Mouse (Mus musculus) MEL (cell line): ENCODE measurements around the gene Mnd1. TPM values are rescaled to one million over a fixed set of nuclear protein-coding genes. Genes with fewer than 3 reads are reported as not detected.

Experiments
- DNase-seq: peaks from one replicate; pipeline ENCODE4 v3.0.0; 2011; ENCODE audit warnings: low read depth, low spot score
- H3K27ac ChIP-seq: 2 replicates; pipeline ENCODE4 v1.5.1; 2012; ENCODE audit warnings: low read depth, mild to moderate bottlenecking, control low read depth, low read length, moderate library complexity; ENCODE audit not compliant: control insufficient read depth
- H3K27me3 ChIP-seq, 2 experiments: fragments of 150-350 bp in 1 of 2; sonication (generic) in 1 of 2; 2 replicates each; pipeline ENCODE4 v1.6.1; 2012; ENCODE audit warnings: low read length in 2 of 2, mild to moderate bottlenecking in 2 of 2, improper control_type of control experiment in 1 of 2, moderate library complexity in 1 of 2; ENCODE audit not compliant: insufficient read depth in 2 of 2, control insufficient read depth in 1 of 2
- H3K36me3 ChIP-seq, 2 experiments: 2 replicates each; pipeline ENCODE4 v1.6.1; 2012 to 2014; ENCODE audit warnings: low read length in 2 of 2, improper control_type of control experiment in 1 of 2, inconsistent platforms in 1 of 2, mild to moderate bottlenecking in 1 of 2; ENCODE audit not compliant: insufficient read depth in 2 of 2, control insufficient read depth in 1 of 2
- H3K4me1 ChIP-seq, 2 experiments: fragments of 150-350 bp in 1 of 2; sonication (generic) in 1 of 2; 2 replicates each; pipeline ENCODE4 v1.6.1; 2012; ENCODE audit warnings: low read length in 2 of 2, improper control_type of control experiment in 1 of 2, mild to moderate bottlenecking in 1 of 2; ENCODE audit not compliant: insufficient read depth in 2 of 2, control insufficient read depth in 1 of 2
- H3K4me3 ChIP-seq, 2 experiments: fragments of 150-350 bp in 1 of 2; sonication (generic) in 1 of 2; 2 replicates each; pipeline ENCODE4 v1.5.1; 2012; ENCODE audit warnings: low read depth in 2 of 2, low read length in 2 of 2, mild to moderate bottlenecking in 2 of 2, moderate library complexity in 2 of 2, control low read depth in 1 of 2, improper control_type of control experiment in 1 of 2; ENCODE audit not compliant: control insufficient read depth in 1 of 2, insufficient read depth in 1 of 2
- H3K79me2 ChIP-seq: 2 replicates; pipeline ENCODE4 v1.6.1; 2012; ENCODE audit warnings: mild to moderate bottlenecking, low read length, moderate library complexity; ENCODE audit not compliant: control insufficient read depth, poor library complexity, insufficient read depth
- H3K9ac ChIP-seq: 2 replicates; pipeline ENCODE4 v1.6.1; 2012; ENCODE audit warnings: low read depth, mild to moderate bottlenecking, control low read depth, low read length, moderate library complexity; ENCODE audit not compliant: control insufficient read depth, poor library complexity, severe bottlenecking
- H3K9me3 ChIP-seq: fragments of 150-350 bp; sonication (generic); replicated peaks from 2 replicates; pipeline ENCODE4 v1.6.1; 2012; ENCODE audit warnings: mild to moderate bottlenecking, low read length, improper control_type of control experiment, moderate library complexity; ENCODE audit not compliant: insufficient read depth
- CTCF ChIP-seq, 3 experiments: IDR thresholded peaks in 2 of 3; conservative IDR thresholded peaks in 1 of 3; 2 replicates each; pipeline ENCODE4 v1.5.1; 2011 to 2012; ENCODE audit warnings: low read length in 3 of 3, low read depth in 2 of 3, mild to moderate bottlenecking in 2 of 3, improper control_type of control experiment in 1 of 3, inconsistent platforms in 1 of 3, mixed read lengths in 1 of 3, moderate library complexity in 1 of 3; ENCODE audit not compliant: control insufficient read depth in 1 of 3, insufficient read depth in 1 of 3, poor library complexity in 1 of 3, severe bottlenecking in 1 of 3
- ELF1 ChIP-seq: IDR thresholded peaks from 2 replicates; pipeline ENCODE4 v1.6.1; 2014; ENCODE audit warnings: low read depth, mild to moderate bottlenecking, inconsistent platforms, low read length, improper control_type of control experiment, moderate library complexity
- EP300 ChIP-seq, 2 experiments: IDR thresholded peaks; 2 replicates each; pipeline ENCODE4 v1.6.1; 2011; ENCODE audit warnings: improper control_type of control experiment in 2 of 2, low read length in 2 of 2, low read depth in 1 of 2, mild to moderate bottlenecking in 1 of 2
- ETS1 ChIP-seq: IDR thresholded peaks from 2 replicates; pipeline ENCODE4 v1.6.1; 2012; ENCODE audit warnings: low read depth, mild to moderate bottlenecking, inconsistent platforms, low read length, improper control_type of control experiment, moderate library complexity
- HCFC1 ChIP-seq: IDR thresholded peaks from 2 replicates; pipeline ENCODE4 v1.6.1; 2012; ENCODE audit warnings: low read depth, mild to moderate bottlenecking, inconsistent platforms, low read length, improper control_type of control experiment, moderate library complexity
- KAT2A ChIP-seq: conservative IDR thresholded peaks from 2 replicates; pipeline ENCODE4 v1.6.1; 2012; ENCODE audit warnings: low read depth, low read length, improper control_type of control experiment, inconsistent platforms
- MAFK ChIP-seq: IDR thresholded peaks from 2 replicates; pipeline ENCODE4 v1.6.1; 2011; ENCODE audit warnings: low read depth, mild to moderate bottlenecking, low read length, improper control_type of control experiment, borderline replicate concordance
- MYB ChIP-seq: IDR thresholded peaks from 2 replicates; pipeline ENCODE4 v1.6.1; 2011; ENCODE audit warnings: mild to moderate bottlenecking, low read depth, low read length, improper control_type of control experiment
- POLR2AphosphoS5 ChIP-seq: IDR thresholded peaks from 2 replicates; pipeline ENCODE4 v1.6.1; 2012; ENCODE audit warnings: low read depth, borderline replicate concordance, mild to moderate bottlenecking, inconsistent platforms, low read length, moderate library complexity, mixed read lengths
- RAD21 ChIP-seq: IDR thresholded peaks from 2 replicates; pipeline ENCODE4 v1.6.1; 2011; ENCODE audit warnings: mild to moderate bottlenecking, low read depth, low read length, improper control_type of control experiment
- SIN3A ChIP-seq: IDR thresholded peaks from 2 replicates; pipeline ENCODE4 v1.6.1; 2012; ENCODE audit warnings: low read length, improper control_type of control experiment, inconsistent platforms
- SMC3 ChIP-seq: IDR thresholded peaks from 2 replicates; pipeline ENCODE4 v1.6.1; 2011; ENCODE audit warnings: low read depth, low read length, improper control_type of control experiment
- TBP ChIP-seq: IDR thresholded peaks from 2 replicates; pipeline ENCODE4 v1.8.0; 2011; ENCODE audit warnings: low read depth, low read length, improper control_type of control experiment
- ZKSCAN1 ChIP-seq: IDR thresholded peaks from 2 replicates; pipeline ENCODE4 v1.6.1; 2012; ENCODE audit warnings: low read depth, mild to moderate bottlenecking, inconsistent platforms, low read length, improper control_type of control experiment, moderate library complexity
- ZNF384 ChIP-seq: IDR thresholded peaks from 2 replicates; pipeline ENCODE4 v1.6.1; 2012; ENCODE audit warnings: low read depth, mild to moderate bottlenecking, inconsistent platforms, low read length, improper control_type of control experiment
- polyA plus RNA-seq, 2 experiments: library from polyadenylated mRNA; stranded (reverse) in 1 of 2; unstranded in 1 of 2; fragments of >175 nt in 1 of 2; fragments of >200 nt in 1 of 2; gene quantifications; 2 replicates each; pipeline versions ENCODE4 v1.2.1 to v1.2.4; 2012; ENCODE audit warnings: low replicate concordance in 2 of 2, low read depth in 1 of 2; ENCODE audit not compliant: insufficient read length in 2 of 2, insufficient read depth in 1 of 2, missing spikeins in 1 of 2
- total RNA-seq: library from RNA; depleted of rRNA; stranded (reverse); fragments of 300-350 nt; gene quantifications from 2 replicates; pipeline ENCODE4 v1.2.3, GENCODE M21; 2012

Mnd1 gene
- total and polyA plus RNA-seq, 3 experiments: 11.0 to 11.2 TPM; not detected in 1

DNA sequence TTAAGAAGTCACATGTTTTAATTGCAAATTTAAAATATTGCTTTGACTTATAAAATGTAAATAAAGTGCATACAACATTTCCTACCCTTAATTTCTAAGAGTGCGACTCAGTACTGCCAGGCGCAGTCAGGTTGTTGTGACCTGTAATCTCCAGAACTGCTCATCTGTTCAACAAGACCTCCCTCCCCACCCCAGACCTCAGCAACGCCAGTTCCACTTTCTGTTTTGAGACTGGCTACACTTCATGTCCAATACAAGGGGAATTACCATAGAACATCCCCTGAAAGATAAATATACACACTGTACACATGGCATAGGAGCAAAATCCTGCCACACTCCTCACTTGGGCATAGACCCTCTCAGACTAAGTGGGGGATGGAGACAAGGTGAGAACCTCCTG, 28.9 kb downstream of the Mnd1 start:
- Histone ChIP-seq H3K4me3 (no peak overlapping the region), H3K79me2 (no peaks in the 10 kb centered on the region), H3K4me1 (0 out of 4 replicates have a peak, but pooled peaks cover 0 to 2% of the 10 kb centered on the region in 2 experiments), H3K27me3 (no peaks in the 10 kb centered on the region), H3K36me3 (no peaks in the 10 kb centered on the region), H3K27ac (no peak overlapping the region), H3K9me3 (no peaks in the 10 kb centered on the region), H3K9ac (no peak overlapping the region)
- DNase-seq: no peak
- TF ChIP-seq ELF1 (no peak), MYB (no peak), TBP (no peak), ETS1 (no peak), MAFK (no peak)

DNA sequence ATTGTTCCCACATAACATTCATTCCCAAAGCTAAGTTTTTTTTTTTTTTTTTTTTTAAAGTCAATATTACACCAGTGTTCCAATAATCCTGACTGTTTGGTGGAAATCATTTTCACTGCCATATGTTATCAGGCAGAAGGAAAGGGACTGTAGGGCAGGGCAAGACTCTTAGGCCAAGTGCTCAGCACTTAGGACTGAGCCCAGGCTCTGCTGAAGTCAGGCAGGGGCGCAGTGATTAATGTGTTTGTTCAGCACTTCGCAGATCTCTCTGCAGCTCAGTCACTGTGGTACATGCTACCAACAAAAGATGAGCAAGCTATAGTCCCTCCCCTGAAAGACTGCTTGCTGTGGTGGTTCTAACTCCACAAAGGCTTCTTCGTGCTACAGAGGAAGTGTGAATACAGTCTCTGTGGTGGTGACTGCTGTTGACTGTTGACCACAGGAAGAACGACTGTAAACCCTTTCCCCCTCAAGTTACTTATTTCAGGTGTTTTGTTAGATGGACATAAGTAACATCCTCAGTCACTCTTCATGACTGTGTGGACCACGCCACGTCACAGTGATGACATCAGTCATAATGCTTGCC, 29.8 kb downstream of the Mnd1 start:
- Histone ChIP-seq H3K4me1 (0 out of 4 replicates have a peak, but pooled peaks cover 0 to 2% of the 10 kb centered on the region in 2 experiments), H3K36me3 (no peaks in the 10 kb centered on the region), H3K4me3 (no peak overlapping the region), H3K27me3 (no peaks in the 10 kb centered on the region), H3K79me2 (no peaks in the 10 kb centered on the region), H3K9ac (no peak overlapping the region), H3K9me3 (no peaks in the 10 kb centered on the region), H3K27ac (no peak overlapping the region)
- DNase-seq: no peak
- TF ChIP-seq HCFC1 (no peak), SIN3A (no peak), EP300 (IDR thresholded peaks at IDR 0.05; ENCODE audit: low read depth in 1 of 2, low read length in 2 of 2) (no peak), TBP (no peak), KAT2A (no peak), ZKSCAN1 (no peak), POLR2AphosphoS5 (no peak), ZNF384 (no peak)

DNA sequence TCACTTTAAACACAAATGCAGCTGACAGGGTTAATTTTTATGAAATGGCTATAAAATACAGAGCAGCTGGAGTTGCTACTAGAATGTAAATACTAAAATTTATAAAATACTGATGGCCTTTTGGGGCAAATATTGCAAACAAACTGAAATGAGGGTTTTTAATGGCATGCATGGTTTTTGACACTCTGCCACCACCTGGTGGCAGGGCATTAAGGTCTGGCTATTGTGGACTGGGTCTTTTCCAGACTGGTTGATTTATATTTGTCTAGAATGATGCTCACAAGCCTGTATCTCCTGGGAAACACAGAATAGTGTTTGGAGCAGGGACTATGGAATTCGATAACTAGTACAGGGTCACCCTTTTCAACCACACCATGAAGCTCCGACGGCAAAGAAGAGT, 32.1 kb downstream of the Mnd1 start:
- no peaks in the 10 kb centered on the region for H3K4me1 ChIP-seq
- TF ChIP-seq SIN3A (no peak), SMC3 (peak; percentile 37), CTCF (IDR thresholded peaks at IDR 0.05 in 2 of 3, conservative IDR thresholded peaks at IDR 0.05 in 1 of 3; ENCODE audit: control insufficient read depth in 1 of 3, insufficient read depth in 1 of 3, low read depth in 2 of 3, low read length in 3 of 3, poor library complexity in 1 of 3, severe bottlenecking in 1 of 3) (peak; percentile 19 to 44 (median 39); a peak in 5 of 6 replicates), RAD21 (peak; percentile 43)
- TF ChIP-seq, all 39 proteins: peak for 3
- Histone ChIP-seq H3K27ac (no peak overlapping the region), H3K79me2 (no peaks in the 10 kb centered on the region), H3K4me3 (no peak overlapping the region), H3K36me3 (no peaks in the 10 kb centered on the region), H3K9ac (no peak overlapping the region), H3K9me3 (no peaks in the 10 kb centered on the region), H3K27me3 (no peaks in the 10 kb centered on the region)
- DNase-seq: no peak
